Mouse (Mus musculus) G1E-ER4 (cell line): Measurements from ENCODE around the gene Mamstr. TPM values are rescaled to one million over a fixed set of nuclear protein-coding genes. Genes with fewer than 3 reads are reported as not detected.

Experiments used
- GATA1 ChIP-seq: IDR thresholded peaks from one replicate; pipeline ENCODE4 v1.8.0; 2012; ENCODE audit warnings: low read length, inconsistent platforms
- polyA plus RNA-seq: library from polyadenylated mRNA; stranded (reverse); fragments of >175 nt; gene quantifications from 2 replicates; pipeline ENCODE4 v1.2.3, GENCODE M21; 2012

Gene Mamstr
- polyA plus RNA-seq, 1 experiment = not detected

GRCm38 (mm10) chr7:45668921-45669320 lies 29.1 kb downstream of the Mamstr start:
- TF ChIP-seq GATA1 = no peak

GRCm38 (mm10) chr7:45677627-45678295 lies 38.0 kb downstream of the Mamstr start:
- TF ChIP-seq GATA1 = no peak

GRCm38 (mm10) chr7:45678513-45678912 lies 38.7 kb downstream of the Mamstr start:
- TF ChIP-seq GATA1 = no peak

GRCm38 (mm10) chr7:45679966-45680621 lies 40.3 kb downstream of the Mamstr start:
- no peak for TF ChIP-seq GATA1

- peak; percentile 5 for TF ChIP-seq GATA1
Observed at GRCm38 (mm10) chr7:45681046-45681736, 41.4 kb downstream of the Mamstr start.

GRCm38 (mm10) chr7:45682144-45683126 lies 42.7 kb downstream of the Mamstr start:
- TF ChIP-seq GATA1 = no peak

GRCm38 (mm10) chr7:45683396-45684050 lies 43.7 kb downstream of the Mamstr start, which contains the start of gene Ntn5:
Ntn5 (plus strand) TSS chr7:45684022.
- TF ChIP-seq GATA1 = no peak

- TF ChIP-seq GATA1 = no peak
Observed at GRCm38 (mm10) chr7:45685811-45686210, 46.0 kb downstream of the Mamstr start.

GRCm38 (mm10) chr7:45686841-45687240 lies 47.1 kb downstream of the Mamstr start:
- TF ChIP-seq GATA1 = no peak

GRCm38 (mm10) chr7:45689099-45689498 lies 49.3 kb downstream of the Mamstr start:
- no peak for TF ChIP-seq GATA1

GRCm38 (mm10) chr7:45689800-45690199 lies 50.0 kb downstream of the Mamstr start:
- TF ChIP-seq GATA1 = no peak

- TF ChIP-seq GATA1 = no peak
Observed at GRCm38 (mm10) chr7:45692364-45692763, 52.6 kb downstream of the Mamstr start.

GRCm38 (mm10) chr7:45693921-45694591 lies 54.3 kb downstream of the Mamstr start, which contains the start of gene Sec1:
Sec1 (minus strand) TSS chr7:45694402.
- no peak for TF ChIP-seq GATA1

GRCm38 (mm10) chr7:45695098-45695497 lies 55.3 kb downstream of the Mamstr start:
- TF ChIP-seq GATA1 = no peak

Other genes with a start within 250 kb of the Mamstr start
- gene Snrnp70, start 244.2 kb upstream of the Mamstr start, polyA plus RNA-seq = 1,207 and 1,386 TPM in 2 replicates
- not detected in 2 replicates for gene Kcna7, start 234.3 kb upstream of the Mamstr start, polyA plus RNA-seq
- gene Ntf5, start 226.3 kb upstream of the Mamstr start, polyA plus RNA-seq = 0.03 and 0.04 TPM in 2 replicates
- gene Lhb, start 219.2 kb upstream of the Mamstr start, polyA plus RNA-seq = not detected in 2 replicates
- 28.8 TPM in 2 replicates for gene Gys1, start 205.1 kb upstream of the Mamstr start, polyA plus RNA-seq
- gene Ruvbl2, start 201.9 kb upstream of the Mamstr start, polyA plus RNA-seq = 887 and 1,231 TPM in 2 replicates
- gene Ftl1, start 180.1 kb upstream of the Mamstr start, polyA plus RNA-seq = 11,844 and 12,759 TPM in 2 replicates
- 407 and 498 TPM in 2 replicates for gene Bax, start 173.1 kb upstream of the Mamstr start, polyA plus RNA-seq
- gene Tulp2, start 158.1 kb upstream of the Mamstr start, polyA plus RNA-seq = 1.7 and 2.0 TPM in 2 replicates
- gene Gm45808, start 153.2 kb upstream of the Mamstr start, polyA plus RNA-seq = not detected in 2 replicates
- 0.29 and 0.49 TPM in 2 replicates for gene Dhdh, start 151.2 kb upstream of the Mamstr start, polyA plus RNA-seq
- gene Nucb1, start 129.6 kb upstream of the Mamstr start, polyA plus RNA-seq = 1,038 and 1,233 TPM in 2 replicates
- gene Ppp1r15a, start 113.7 kb upstream of the Mamstr start, polyA plus RNA-seq = 87.1 and 135 TPM in 2 replicates
- 1.2 and 1.8 TPM in 2 replicates for gene Plekha4, start 113.6 kb upstream of the Mamstr start, polyA plus RNA-seq
- gene Hsd17b14, start 85.1 kb upstream of the Mamstr start, polyA plus RNA-seq = 10.6 and 11.5 TPM in 2 replicates
- 83.5 and 192 TPM in 2 replicates for gene Bcat2, start 69.8 kb upstream of the Mamstr start, polyA plus RNA-seq
- gene Fgf21, start 24.5 kb upstream of the Mamstr start, polyA plus RNA-seq = not detected in 2 replicates
- gene Fut1, start 22.7 kb upstream of the Mamstr start, polyA plus RNA-seq = not detected in 2 replicates
- 0.11 and 0.14 TPM in 2 replicates for gene Izumo1, start 18.2 kb upstream of the Mamstr start, polyA plus RNA-seq
- gene Rasip1, start 12.5 kb upstream of the Mamstr start, polyA plus RNA-seq = 1.2 and 1.6 TPM in 2 replicates
- not detected in 2 replicates for gene Fut2, start 26.4 kb downstream of the Mamstr start, polyA plus RNA-seq
- 0.11 TPM in 1 of 2 replicates, not detected in the other for gene Ntn5, start 44.0 kb downstream of the Mamstr start, polyA plus RNA-seq
- gene Sec1, start 54.4 kb downstream of the Mamstr start, polyA plus RNA-seq = not detected in 2 replicates
- gene Car11, start 59.9 kb downstream of the Mamstr start, polyA plus RNA-seq = 0.37 and 0.79 TPM in 2 replicates
- gene Dbp, start 65.1 kb downstream of the Mamstr start, polyA plus RNA-seq = 22.4 and 28.4 TPM in 2 replicates
- gene Rpl18, start 75.5 kb downstream of the Mamstr start, polyA plus RNA-seq = 18,264 and 20,873 TPM in 2 replicates
- 172 and 187 TPM in 2 replicates for gene Sphk2, start 78.0 kb downstream of the Mamstr start, polyA plus RNA-seq
- gene Fam83e, start 81.2 kb downstream of the Mamstr start, polyA plus RNA-seq = 1.2 TPM in 2 replicates
- gene Spaca4, start 85.8 kb downstream of the Mamstr start, polyA plus RNA-seq = not detected in 2 replicates
- gene Lmtk3, start 143.8 kb downstream of the Mamstr start, polyA plus RNA-seq = 0.03 and 0.04 TPM in 2 replicates
- not detected in 2 replicates for gene Sult2b1, start 144.7 kb downstream of the Mamstr start, polyA plus RNA-seq
- gene Cyth2, start 174.6 kb downstream of the Mamstr start, polyA plus RNA-seq = 117 and 133 TPM in 2 replicates
- gene Kcnj14, start 184.8 kb downstream of the Mamstr start, polyA plus RNA-seq = 1.1 and 1.3 TPM in 2 replicates
- 126 and 128 TPM in 2 replicates for gene Grwd1, start 191.0 kb downstream of the Mamstr start, polyA plus RNA-seq
- gene Kdelr1, start 232.8 kb downstream of the Mamstr start, polyA plus RNA-seq = 249 and 281 TPM in 2 replicates
- 0.02 TPM in 2 replicates for gene Grin2d, start 238.4 kb downstream of the Mamstr start, polyA plus RNA-seq